Mouse (Mus musculus) CH12.LX (cell line): ENCODE measurements around the gene Ahsa1. TPM values are rescaled to one million over a fixed set of nuclear protein-coding genes. Genes with fewer than 3 reads are reported as not detected.

Experiments used
- DNase-seq: peaks from one replicate; pipeline ENCODE4 v3.0.0-alpha.2; 2013; ENCODE audit errors: extremely low read depth
- H3K27ac ChIP-seq: 2 replicates; pipeline ENCODE4 v1.5.1; 2012; ENCODE audit warnings: low read depth, mild to moderate bottlenecking, control low read depth, moderate library complexity; ENCODE audit not compliant: insufficient read depth
- H3K27me3 ChIP-seq: replicated peaks from 2 replicates; pipeline ENCODE3; 2012; ENCODE audit warnings: inconsistent platforms
- H3K36me3 ChIP-seq, 2 experiments: replicated peaks in 1 of 2; 2 replicates each; pipeline versions ENCODE3 to v1.6.1; 2012; ENCODE audit warnings: inconsistent platforms in 1 of 2, low read length in 1 of 2, mild to moderate bottlenecking in 1 of 2, mixed read lengths in 1 of 2, moderate library complexity in 1 of 2; ENCODE audit not compliant: control insufficient read depth in 1 of 2, insufficient read depth in 1 of 2
- H3K4me1 ChIP-seq, 2 experiments: 2 replicates each; pipeline ENCODE4 v1.6.1; 2012; ENCODE audit warnings: inconsistent platforms in 1 of 2, moderate library complexity in 1 of 2; ENCODE audit not compliant: insufficient read depth in 2 of 2, control insufficient read depth in 1 of 2
- H3K4me2 ChIP-seq: 2 replicates; pipeline ENCODE4 v1.6.1; 2012; ENCODE audit warnings: low read depth, mild to moderate bottlenecking, control low read depth; ENCODE audit not compliant: poor library complexity, insufficient read depth, severe bottlenecking
- H3K4me3 ChIP-seq, 3 experiments: fragments of 150-350 bp in 1 of 3; sonication (generic) in 1 of 3; replicated peaks in 1 of 3; 2 replicates each; pipeline versions ENCODE3 to v1.5.1; 2011 to 2012; ENCODE audit warnings: low read depth in 2 of 3, low read length in 2 of 3, mild to moderate bottlenecking in 2 of 3, moderate library complexity in 2 of 3, control low read depth in 1 of 3, improper control_type of control experiment in 1 of 3, inconsistent platforms in 1 of 3, mixed read lengths in 1 of 3; ENCODE audit not compliant: poor library complexity in 1 of 3
- H3K79me2 ChIP-seq: replicated peaks from 2 replicates; pipeline ENCODE4 v1.6.1; 2012; ENCODE audit warnings: mild to moderate bottlenecking, moderate library complexity; ENCODE audit not compliant: control insufficient read depth, poor library complexity, insufficient read depth, severe bottlenecking; ENCODE audit errors: extremely low read depth
- H3K9ac ChIP-seq: 2 replicates; pipeline ENCODE4 v1.6.1; 2012; ENCODE audit warnings: low read depth, mild to moderate bottlenecking, control low read depth, moderate library complexity; ENCODE audit not compliant: insufficient read depth
- H3K9me3 ChIP-seq: replicated peaks from 2 replicates; pipeline ENCODE3; 2012; ENCODE audit warnings: low read length, inconsistent platforms, mixed read lengths
- BHLHE40 ChIP-seq: IDR thresholded peaks from 2 replicates; pipeline ENCODE4 v1.6.1; 2011; ENCODE audit warnings: mild to moderate bottlenecking, low read depth, low read length, improper control_type of control experiment
- CHD1 ChIP-seq: IDR thresholded peaks from 2 replicates; pipeline ENCODE4 v1.6.1; 2012; ENCODE audit warnings: low read depth, low read length, improper control_type of control experiment, inconsistent platforms
- CHD2 ChIP-seq: IDR thresholded peaks from 2 replicates; pipeline ENCODE4 v1.6.1; 2011; ENCODE audit warnings: low read length, improper control_type of control experiment
- CTCF ChIP-seq, 2 experiments: IDR thresholded peaks in 1 of 2; conservative IDR thresholded peaks in 1 of 2; 2 replicates each; pipeline ENCODE4 v1.5.1; 2011 to 2012; ENCODE audit warnings: low read depth in 2 of 2, low read length in 2 of 2, improper control_type of control experiment in 1 of 2, inconsistent platforms in 1 of 2, mild to moderate bottlenecking in 1 of 2, moderate library complexity in 1 of 2
- E2F4 ChIP-seq: IDR thresholded peaks from 2 replicates; pipeline ENCODE4 v1.6.1; 2011; ENCODE audit warnings: low read depth, low read length, improper control_type of control experiment; ENCODE audit not compliant: insufficient replicate concordance
- ELF1 ChIP-seq: IDR thresholded peaks from 2 replicates; pipeline ENCODE4 v1.6.1; 2014; ENCODE audit warnings: low read depth, mild to moderate bottlenecking, inconsistent platforms, low read length, improper control_type of control experiment
- EP300 ChIP-seq: IDR thresholded peaks from 2 replicates; pipeline ENCODE4 v1.6.1; 2011; ENCODE audit warnings: low read length, improper control_type of control experiment
- ETS1 ChIP-seq: conservative IDR thresholded peaks from 2 replicates; pipeline ENCODE4 v1.6.1; 2012; ENCODE audit warnings: low read depth, mild to moderate bottlenecking, inconsistent platforms, low read length, improper control_type of control experiment, moderate library complexity
- GABPA ChIP-seq: IDR thresholded peaks from 2 replicates; pipeline ENCODE4 v1.6.1; 2012; ENCODE audit warnings: low read depth, low read length, improper control_type of control experiment, inconsistent platforms; ENCODE audit not compliant: insufficient replicate concordance
- HCFC1 ChIP-seq: IDR thresholded peaks from 2 replicates; pipeline ENCODE4 v1.6.1; 2012; ENCODE audit warnings: low read depth, mild to moderate bottlenecking, inconsistent platforms, low read length, improper control_type of control experiment
- IRF4 ChIP-seq: IDR thresholded peaks from 2 replicates; pipeline ENCODE4 v1.6.1; 2014; ENCODE audit warnings: low read depth, mild to moderate bottlenecking, inconsistent platforms, low read length, improper control_type of control experiment
- JUN ChIP-seq: IDR thresholded peaks from 2 replicates; pipeline ENCODE4 v1.6.1; 2011; ENCODE audit warnings: low read depth, mild to moderate bottlenecking, low read length, improper control_type of control experiment, moderate library complexity; ENCODE audit not compliant: insufficient read depth
- JUND ChIP-seq: conservative IDR thresholded peaks from 2 replicates; pipeline ENCODE4 v1.6.1; 2011; ENCODE audit warnings: low read depth, low read length, improper control_type of control experiment
- KAT2A ChIP-seq: IDR thresholded peaks from 2 replicates; pipeline ENCODE4 v1.6.1; 2012; ENCODE audit warnings: low read length, improper control_type of control experiment, inconsistent platforms; ENCODE audit not compliant: insufficient replicate concordance
- MAFK ChIP-seq: IDR thresholded peaks from 2 replicates; pipeline ENCODE4 v1.6.1; 2011; ENCODE audit warnings: low read length, improper control_type of control experiment; ENCODE audit not compliant: insufficient replicate concordance
- MAX ChIP-seq: IDR thresholded peaks from 2 replicates; pipeline ENCODE4 v1.6.1; 2011; ENCODE audit warnings: low read length, improper control_type of control experiment
- MAZ ChIP-seq: IDR thresholded peaks from 2 replicates; pipeline ENCODE4 v1.6.1; 2012; ENCODE audit warnings: low read depth, mild to moderate bottlenecking, inconsistent platforms, low read length, improper control_type of control experiment, moderate library complexity
- MEF2A ChIP-seq: IDR thresholded peaks from 2 replicates; pipeline ENCODE4 v1.6.1; 2014; ENCODE audit warnings: low read depth, mild to moderate bottlenecking, inconsistent platforms, low read length, improper control_type of control experiment, borderline replicate concordance
- MXI1 ChIP-seq: IDR thresholded peaks from 2 replicates; pipeline ENCODE4 v1.6.1; 2011; ENCODE audit warnings: mild to moderate bottlenecking, low read depth, low read length, improper control_type of control experiment
- MYC ChIP-seq: IDR thresholded peaks from 2 replicates; pipeline ENCODE4 v1.6.1; 2011; ENCODE audit warnings: low read depth, mild to moderate bottlenecking, improper control_type of control experiment, low read length
- NELFE ChIP-seq: IDR thresholded peaks from 2 replicates; pipeline ENCODE4 v1.6.1; 2011; ENCODE audit warnings: low read depth, low read length, improper control_type of control experiment
- NRF1 ChIP-seq: IDR thresholded peaks from 2 replicates; pipeline ENCODE4 v1.6.1; 2014; ENCODE audit warnings: low read depth, mild to moderate bottlenecking, inconsistent platforms, low read length, improper control_type of control experiment, moderate library complexity
- PAX5 ChIP-seq: IDR thresholded peaks from 2 replicates; pipeline ENCODE4 v1.6.1; 2012; ENCODE audit warnings: low read length, inconsistent platforms, mixed read lengths
- POLR2A ChIP-seq: IDR thresholded peaks from 2 replicates; pipeline ENCODE4 v1.6.1; 2011; ENCODE audit warnings: low read depth, mild to moderate bottlenecking, improper control_type of control experiment, low read length
- POLR2AphosphoS2 ChIP-seq: IDR thresholded peaks from 2 replicates; pipeline ENCODE4 v1.6.1; 2011; ENCODE audit warnings: low read depth, low read length, improper control_type of control experiment
- RAD21 ChIP-seq: IDR thresholded peaks from 2 replicates; pipeline ENCODE4 v1.6.1; 2011; ENCODE audit warnings: low read depth, mild to moderate bottlenecking, low read length, improper control_type of control experiment, moderate library complexity
- RCOR1 ChIP-seq: conservative IDR thresholded peaks from 2 replicates; pipeline ENCODE4 v1.6.1; 2012; ENCODE audit warnings: low read depth, mild to moderate bottlenecking, inconsistent platforms, low read length, improper control_type of control experiment
- SIN3A ChIP-seq: IDR thresholded peaks from 2 replicates; pipeline ENCODE4 v1.6.1; 2012; ENCODE audit warnings: low read length, improper control_type of control experiment, inconsistent platforms
- SMC3 ChIP-seq: IDR thresholded peaks from 2 replicates; pipeline ENCODE4 v1.6.1; 2011; ENCODE audit warnings: low read depth, low read length, improper control_type of control experiment
- TBP ChIP-seq: conservative IDR thresholded peaks from 2 replicates; pipeline ENCODE4 v1.6.1; 2011; ENCODE audit warnings: low read depth, low read length, improper control_type of control experiment
- TCF12 ChIP-seq: IDR thresholded peaks from 2 replicates; pipeline ENCODE4 v1.6.1; 2014; ENCODE audit warnings: low read depth, mild to moderate bottlenecking, inconsistent platforms, low read length, improper control_type of control experiment
- UBTF ChIP-seq: IDR thresholded peaks from 2 replicates; pipeline ENCODE4 v1.6.1; 2012; ENCODE audit warnings: low read depth, mild to moderate bottlenecking, inconsistent platforms, low read length, improper control_type of control experiment, moderate library complexity
- USF1 ChIP-seq: IDR thresholded peaks from 2 replicates; pipeline ENCODE4 v1.6.1; 2014; ENCODE audit warnings: low read depth, mild to moderate bottlenecking, inconsistent platforms, low read length, improper control_type of control experiment
- USF2 ChIP-seq: conservative IDR thresholded peaks from 2 replicates; pipeline ENCODE4 v1.6.1; 2011; ENCODE audit warnings: low read depth, low read length, improper control_type of control experiment
- ZC3H11A ChIP-seq: IDR thresholded peaks from 2 replicates; pipeline ENCODE4 v1.6.1; 2012; ENCODE audit warnings: low read depth, mild to moderate bottlenecking, inconsistent platforms, low read length, improper control_type of control experiment
- ZKSCAN1 ChIP-seq: IDR thresholded peaks from 2 replicates; pipeline ENCODE4 v1.6.1; 2012; ENCODE audit warnings: low read depth, inconsistent platforms, low read length, improper control_type of control experiment, borderline replicate concordance
- ZMIZ1 ChIP-seq: IDR thresholded peaks from 2 replicates; pipeline ENCODE4 v1.6.1; 2012; ENCODE audit warnings: low read depth, mild to moderate bottlenecking, inconsistent platforms, low read length, improper control_type of control experiment
- ZNF384 ChIP-seq: IDR thresholded peaks from 2 replicates; pipeline ENCODE4 v1.6.1; 2012; ENCODE audit warnings: low read depth, low read length, improper control_type of control experiment, inconsistent platforms
- dilution Hi-C: fragments of 300-500 bp; cut with MboI; formaldehyde crosslinking; loops from 2 replicates; pipeline ENCODE4 v1.14.3; 2020; ENCODE audit warnings: low sequenced_read_pairs; ENCODE audit not compliant: extremely low pct_unique_long_range_greater_than_20kb, extremely low pct_ligation_motif_present
- in situ Hi-C: fragments of 300-500 bp; cut with MboI; formaldehyde crosslinking; loops from 3 replicates; pipeline ENCODE4 v1.14.3; 2019; ENCODE audit warnings: low sequenced_read_pairs, low pct_ligation_motif_present, low pct_unique_long_range_greater_than_20kb, mixed read lengths
- polyA plus RNA-seq: library from polyadenylated mRNA; unstranded; fragments of >175 nt; gene quantifications from 2 replicates; pipeline ENCODE4 v1.2.1, GENCODE M21; 2012; ENCODE audit warnings: low read depth; ENCODE audit not compliant: insufficient read length
- total RNA-seq, 2 experiments: library from RNA; depleted of rRNA; stranded (reverse); fragments of 300-350 nt in 1 of 2; fragments of >200 nt in 1 of 2; gene quantifications; 2 replicates each; pipeline ENCODE4 v1.2.3; 2012 to 2014

Gene Ahsa1
- total and polyA plus RNA-seq, 3 experiments, result 288 to 456 (median 392) TPM

DNA sequence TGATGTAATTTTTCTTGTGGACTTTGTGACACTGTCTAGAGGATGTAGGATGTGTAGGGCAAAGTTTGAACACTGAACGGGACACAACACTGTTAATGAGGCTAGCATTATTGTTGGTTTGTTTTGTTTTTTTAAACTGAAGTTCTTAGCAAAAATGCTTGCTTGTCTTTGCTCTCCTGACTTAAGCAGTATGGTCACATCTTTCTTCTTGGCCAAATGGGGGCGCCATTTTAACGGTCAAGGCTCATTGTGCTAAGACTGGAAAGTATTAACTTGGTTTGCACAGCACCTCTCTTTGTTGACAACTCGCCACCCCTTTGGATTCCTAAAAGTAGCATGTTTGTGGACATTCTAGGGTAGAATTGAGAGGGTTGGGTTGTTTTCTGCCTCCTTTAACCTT lies 1.4 kb downstream of the Ahsa1 start:
- Histone ChIP-seq H3K27ac (no peak overlapping the region), H3K4me1 (peaks cover 4 to 45% of the 10 kb centered on the region in 2 experiments; a peak in 3 of 4 replicates), H3K36me3 (peaks cover 40 to 57% of the 10 kb centered on the region in 2 experiments), H3K27me3 (no peaks in the 10 kb centered on the region), H3K9ac (peak overlapping the region; percentile 65), H3K79me2 (peaks cover 18% of the 10 kb centered on the region), H3K4me3 (peak overlapping the region; percentile 72 to 93 (median 91)), H3K9me3 (no peaks in the 10 kb centered on the region), H3K4me2 (peak overlapping the region; percentile 64)
- peak; percentile 81 for DNase-seq
- TF ChIP-seq MAX (peak; percentile 43; the same call in 1 of the 2 replicates), MAZ (no peak), TBP (0 out of 2 replicates have a peak, but pooled peaks have one; percentile 32), E2F4 (no peak), BHLHE40 (no peak), CHD1 (peak; percentile 78; the same call in 1 of the 2 replicates), PAX5 (no peak), CTCF (conservative IDR thresholded peaks at IDR 0.05 in 1 of 2, IDR thresholded peaks at IDR 0.05 in 1 of 2; ENCODE audit: low read depth in 2 of 2, low read length in 2 of 2) (peak; percentile 60 to 78), HCFC1 (peak; percentile 37; the same call in 1 of the 2 replicates), ZMIZ1 (no peak), ETS1 (no peak), MYC (no peak), ZNF384 (no peak), TCF12 (no peak), USF2 (no peak), MAFK (no peak), RAD21 (peak; percentile 64), POLR2A (no peak), GABPA (no peak), SIN3A (peak; percentile 66), NELFE (no peak), UBTF (no peak), NRF1 (no peak), ELF1 (no peak), SMC3 (peak; percentile 57), JUND (no peak), CHD2 (no peak), ZKSCAN1 (no peak), MEF2A (no peak), USF1 (no peak), RCOR1 (no peak), KAT2A (no peak), POLR2AphosphoS2 (0 out of 2 replicates have a peak, but pooled peaks have one; percentile 25), ZC3H11A (no peak), JUN (no peak), EP300 (no peak), IRF4 (no peak), MXI1 (peak; percentile 30)
- dilution Hi-C loops, result no loop called here
- in situ Hi-C loops, result no loop called here
